Mouse (Mus musculus) heart, embryonic 12.5 days (tissue): ENCODE data around the gene Gm732. TPM values are rescaled to one million over a fixed set of nuclear protein-coding genes. Genes with fewer than 3 reads are reported as not detected.

Experiments
- ATAC-seq: fragments of 200-750 bp; cut with Nextera tagmentation; 2 replicates; pipeline ENCODE4 v1.8.0; 2017; ENCODE audit warnings: moderate TSS enrichment, moderate library complexity; ENCODE audit not compliant: insufficient number of reproducible peaks, low FRiP score
- H3K27ac ChIP-seq: fragments of 300-500 bp; sonication (generic); 2 replicates; pipeline ENCODE4 v1.5.1; 2016; ENCODE audit warnings: mild to moderate bottlenecking, moderate library complexity; ENCODE audit not compliant: poor library complexity, severe bottlenecking
- H3K27me3 ChIP-seq: fragments of 300-500 bp; sonication (generic); replicated peaks from 2 replicates; pipeline ENCODE4 v1.6.1; 2016; ENCODE audit warnings: mild to moderate bottlenecking, moderate library complexity
- H3K36me3 ChIP-seq: fragments of 300-500 bp; sonication (generic); 2 replicates; pipeline ENCODE4 v1.6.1; 2016; ENCODE audit warnings: mild to moderate bottlenecking, moderate library complexity
- H3K4me1 ChIP-seq: fragments of 300-500 bp; sonication (generic); replicated peaks from 2 replicates; pipeline ENCODE4 v1.6.1; 2016; ENCODE audit warnings: mild to moderate bottlenecking
- H3K4me2 ChIP-seq: fragments of 300-500 bp; sonication (generic); 2 replicates; pipeline ENCODE4 v1.6.1; 2016; ENCODE audit warnings: mild to moderate bottlenecking, moderate library complexity
- H3K4me3 ChIP-seq: fragments of 300-500 bp; sonication (generic); 2 replicates; pipeline ENCODE4 v1.5.1; 2016; ENCODE audit warnings: mild to moderate bottlenecking
- H3K9ac ChIP-seq: fragments of 300-500 bp; sonication (generic); 2 replicates; pipeline ENCODE4 v1.6.1; 2016; ENCODE audit warnings: mild to moderate bottlenecking, moderate library complexity
- H3K9me3 ChIP-seq: fragments of 300-500 bp; sonication (generic); replicated peaks from 2 replicates; pipeline ENCODE4 v1.6.1; 2016; ENCODE audit warnings: mild to moderate bottlenecking, moderate library complexity
- WGBS: fragments of 180-500 bp; shearing (Covaris S2); methylation state at CpG from one replicate; pipeline ENCODE4 v1.1.7; 2016; 5-methylcytosine and 5-hydroxymethylcytosine counted together
- polyA plus RNA-seq: library from polyadenylated mRNA; unstranded; fragments of >200 nt; fragmentation: Nextera tagmentation; extraction: Ambion mirVana; gene quantifications from 2 replicates; pipeline ENCODE4 v1.2.1, GENCODE M21; 2016

Gm732 gene
- polyA plus RNA-seq = not detected in 2 replicates

- 67% methylated on average over 1 of the region's 1 CpGs for WGBS
- Histone ChIP-seq H3K36me3 (no peaks in the 10 kb centered on the region), H3K4me3 (no peak within 1 kb of the TSS), H3K9ac (no peak within 1 kb of the TSS), H3K27ac (no peak within 1 kb of the TSS), H3K27me3 (no peaks in the 10 kb centered on the region), H3K9me3 (no peaks in the 10 kb centered on the region), H3K4me2 (no peak within 1 kb of the TSS), H3K4me1 (no peaks in the 10 kb centered on the region)
- ATAC-seq = no peak
These were observed at the start of gene Gm732 for GRCm38 (mm10) chrX:107948365-107948764. Gene Gm732 (minus strand): TSS chrX:107948465.

Other genes with a start within 250 kb of the Gm732 start
- gene Tent5d, start 155.9 kb downstream of the Gm732 start, polyA plus RNA-seq = 2.7 and 3.0 TPM in 2 replicates
- gene 2610002M06Rik, start 132.1 kb downstream of the Gm732 start, polyA plus RNA-seq = 14.9 TPM in 2 replicates